Mouse (Mus musculus) ES-E14 (cell line): ENCODE results near the gene Gm29797.

Experiments used
- CHD2 ChIP-seq: IDR thresholded peaks from 2 replicates; pipeline ENCODE4 v1.6.1; 2014; ENCODE audit warnings: mild to moderate bottlenecking, low read depth, low read length, inconsistent platforms
- HCFC1 ChIP-seq: IDR thresholded peaks from 2 replicates; pipeline ENCODE4 v1.6.1; 2012; ENCODE audit warnings: low read length, inconsistent platforms, borderline replicate concordance; ENCODE audit not compliant: insufficient read depth
- ZC3H11A ChIP-seq: IDR thresholded peaks from 2 replicates; pipeline ENCODE4 v1.6.1; 2012; ENCODE audit warnings: low read depth, mild to moderate bottlenecking, inconsistent platforms, low read length, borderline replicate concordance

DNA sequence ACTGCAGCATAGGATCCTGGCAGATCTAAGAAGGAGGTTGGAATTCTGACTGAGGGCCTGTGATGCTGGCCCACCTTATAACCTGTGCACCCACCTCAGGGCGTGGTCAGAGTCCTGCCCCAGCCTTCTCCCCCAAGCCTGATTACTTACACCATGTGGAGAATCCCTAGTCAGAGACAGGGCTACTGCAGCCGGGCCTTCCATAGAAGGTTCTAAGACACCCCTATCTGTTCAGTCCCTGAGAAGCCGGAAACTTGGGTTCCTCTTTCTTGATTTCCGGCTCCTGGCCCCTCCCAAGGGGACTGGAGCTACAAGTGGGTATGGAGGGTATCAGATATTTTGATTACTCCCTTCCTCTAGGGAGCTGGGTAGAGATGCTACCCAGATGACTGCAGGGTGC is 34.7 kb downstream of the Gm29797 start:
- TF ChIP-seq CHD2 = no peak
- no peak for TF ChIP-seq ZC3H11A
- TF ChIP-seq HCFC1 = no peak
